Comparison of ENCODE assay signal across 10 mouse cellular contexts in the genomic region with DNA sequence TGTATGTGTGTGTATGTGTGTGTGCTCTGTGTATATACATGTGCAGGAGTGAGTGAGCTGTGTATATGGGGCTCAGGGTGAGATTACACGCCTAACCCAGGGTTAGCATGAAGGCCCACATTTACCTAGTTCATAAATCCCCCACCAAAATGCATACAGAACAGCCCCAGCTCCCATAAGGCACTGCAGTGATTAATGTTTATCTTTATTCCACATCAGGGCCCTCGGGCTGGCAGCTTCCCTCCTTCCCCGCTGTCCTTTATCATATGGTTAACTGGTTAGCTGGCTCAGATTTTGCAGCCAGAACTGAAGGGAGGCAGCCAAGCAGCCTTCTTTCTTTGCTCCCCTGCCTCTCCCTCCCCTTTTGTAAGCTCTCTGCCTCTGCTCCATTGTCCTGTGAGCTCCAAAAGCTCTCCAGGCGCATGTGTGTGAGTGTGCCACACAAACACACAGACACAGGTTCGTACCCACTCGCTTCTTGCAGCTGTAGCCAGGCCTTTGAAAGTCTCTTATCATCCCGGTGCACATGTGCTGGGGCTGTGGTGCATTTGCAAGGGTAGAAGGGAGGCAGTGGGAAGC.
DNase-seq lines count a peak whose midpoint lies in the region; ATAC-seq and TF ChIP-seq lines count a peak whose summit lies in the region.
"Had no signal": no experiment of that assay in that cellular context is flagged by ENCODE, and none has a peak within 500 bp of the region (broad histone marks: within the 10 kb centered on the region; RNA-seq: fewer than 3 reads in every experiment).

No protein-coding gene starts in this region.

- peak; percentile 66 for ATAC-seq in forebrain, postnatal 0 days

- DNase-seq in cerebellum, postnatal 25 days, result peak; percentile 32 to 56
- no peak for DNase-seq in cerebellum, adult 11-12 months
- DNase-seq in MN1 (ENCODE audit: low spot score), result peak; percentile 13
- peak; percentile 27 for DNase-seq in forebrain, postnatal 0 days
- DNase-seq in midbrain, embryonic 10.5 days (ENCODE audit: low spot score), result no peak
- DNase-seq in ovary, postnatal 36 days (ENCODE audit: low spot score), result no peak
- no peak for DNase-seq in layer of hippocampus, postnatal 14 days (ENCODE audit: low spot score in 2 of 2)
- no peak for DNase-seq in left cerebral cortex, adult 8-10 months (ENCODE audit: low spot score in 2 of 2)
- DNase-seq: right cerebral cortex, postnatal 14 days had no signal

- H3K27ac ChIP-seq in forebrain, postnatal 0 days (ENCODE audit: low read depth, low read length), result no peak overlapping the region
- H3K27ac ChIP-seq in midbrain, embryonic 10.5 days (replicated peaks), result peak overlapping the region; percentile 14; the same call in 1 of the 2 replicates
- H3K27ac ChIP-seq: heart, embryonic 10.5 days had no signal

- H3K9me3 ChIP-seq in forebrain, postnatal 0 days (ENCODE audit: low read length), result no peaks in the 10 kb centered on the region
- H3K9me3 ChIP-seq in midbrain, embryonic 10.5 days (replicated peaks), result no peaks in the 10 kb centered on the region
- H3K9me3 ChIP-seq: heart, embryonic 10.5 days had no signal

- 33% methylated on average over 7 of the region's 7 CpGs for WGBS in forebrain, postnatal 0 days
- WGBS in midbrain, embryonic 10.5 days, result 63% methylated on average over 7 of the region's 7 CpGs

- H3K4me3 ChIP-seq in forebrain, postnatal 0 days (ENCODE audit: low read depth, low read length), result no peak overlapping the region
- H3K4me3 ChIP-seq in midbrain, embryonic 10.5 days, result no peak overlapping the region
- H3K4me3 ChIP-seq: heart, embryonic 10.5 days had no signal

- no peaks in the 10 kb centered on the region for H3K36me3 ChIP-seq in forebrain, postnatal 0 days (ENCODE audit: insufficient read depth)
- H3K36me3 ChIP-seq in midbrain, embryonic 10.5 days, result no peaks in the 10 kb centered on the region
- H3K36me3 ChIP-seq: heart, embryonic 10.5 days had no signal

- H3K9ac ChIP-seq in forebrain, postnatal 0 days, result no peak overlapping the region

- TF ChIP-seq CTCF in forebrain, postnatal 0 days (IDR thresholded peaks at IDR 0.05; ENCODE audit: low read depth), result no peak

- H3K4me2 ChIP-seq in forebrain, postnatal 0 days (ENCODE audit: low read depth), result no peak overlapping the region

- no peaks in the 10 kb centered on the region for H3K27me3 ChIP-seq in forebrain, postnatal 0 days (ENCODE audit: insufficient read depth, low read length)
- no peaks in the 10 kb centered on the region for H3K27me3 ChIP-seq in midbrain, embryonic 10.5 days (ENCODE audit: low read depth, poor library complexity, severe bottlenecking)

- H3K4me1 ChIP-seq in forebrain, postnatal 0 days (ENCODE audit: insufficient read depth), result no peaks in the 10 kb centered on the region
- peaks cover 4% of the 10 kb centered on the region for H3K4me1 ChIP-seq in midbrain, embryonic 10.5 days

Comparison
In these comparisons a context has a peak if more than half of its experiments do, and no peak if none do; other contexts are left out.
1. DNase-seq: peak in cerebellum, postnatal 25 days (2 of 2), MN1 (single experiment) and forebrain, postnatal 0 days (single experiment); none in cerebellum, adult 11-12 months (single experiment), midbrain, embryonic 10.5 days (single experiment), ovary, postnatal 36 days (single experiment), layer of hippocampus, postnatal 14 days (0 of 2) and left cerebral cortex, adult 8-10 months (0 of 2).